Mouse (Mus musculus) liver, adult 2 months (tissue): ENCODE measurements around the gene Dus2. TPM values are rescaled to one million over a fixed set of nuclear protein-coding genes. Genes with fewer than 3 reads are reported as not detected.
A peak's percentile ranks its signal among the peaks of the same experiment; 100 is the strongest.

Source experiments
- DNase-seq: peaks from one replicate; pipeline ENCODE4 v3.0.0-alpha.2; 2011; ENCODE audit warnings: low read depth, low spot score; ENCODE audit errors: extremely low read depth
- H3K27ac ChIP-seq: fragments of 200-500 bp; replicated peaks from 2 replicates; pipeline ENCODE4 v1.5.1; 2012; ENCODE audit warnings: low read depth, mild to moderate bottlenecking, control low read depth, inconsistent platforms, low read length; ENCODE audit not compliant: insufficient read depth
- H3K27me3 ChIP-seq: fragments of 200-500 bp; 2 replicates; pipeline ENCODE4 v1.6.1; 2012; ENCODE audit warnings: mild to moderate bottlenecking, moderate library complexity, low read length, inconsistent platforms; ENCODE audit not compliant: control insufficient read depth, insufficient read depth
- H3K36me3 ChIP-seq: fragments of 200-500 bp; 2 replicates; pipeline ENCODE4 v1.6.1; 2012; ENCODE audit warnings: low read length, inconsistent platforms; ENCODE audit not compliant: control insufficient read depth, insufficient read depth
- H3K4me1 ChIP-seq: fragments of 200-500 bp; 2 replicates; pipeline ENCODE4 v1.6.1; 2011; ENCODE audit warnings: low read length; ENCODE audit not compliant: control insufficient read depth, insufficient read depth
- H3K4me3 ChIP-seq: fragments of 200-500 bp; 2 replicates; pipeline ENCODE4 v1.5.1; 2011; ENCODE audit warnings: low read depth, mild to moderate bottlenecking, control low read depth, low read length, moderate library complexity; ENCODE audit not compliant: insufficient read depth
- H3K79me2 ChIP-seq: fragments of 200-500 bp; 2 replicates; pipeline ENCODE4 v1.6.1; 2012; ENCODE audit warnings: inconsistent platforms, mild to moderate bottlenecking, low read length, moderate library complexity; ENCODE audit not compliant: control insufficient read depth, insufficient read depth
- H3K9ac ChIP-seq: fragments of 200-500 bp; 2 replicates; pipeline ENCODE4 v1.6.1; 2012; ENCODE audit warnings: low read depth, mild to moderate bottlenecking, control low read depth, inconsistent platforms, low read length
- CTCF ChIP-seq: fragments of 200-500 bp; IDR thresholded peaks from 2 replicates; pipeline ENCODE4 v1.5.1; 2011; ENCODE audit warnings: low read depth, low read length, control low read depth
- POLR2A ChIP-seq: fragments of 200-500 bp; IDR thresholded peaks from 2 replicates; pipeline ENCODE4 v1.6.1; 2011; ENCODE audit warnings: low read length, control low read depth; ENCODE audit not compliant: insufficient read depth; ENCODE audit errors: extremely low read depth
- WGBS: fragments of 180-500 bp; shearing (Covaris S2); methylation state at CpG from one replicate; pipeline ENCODE4 v1.1.7; 2018; 5-methylcytosine and 5-hydroxymethylcytosine counted together
- polyA plus RNA-seq: library from polyadenylated mRNA; depleted of rRNA; stranded (reverse); fragments of >200 nt; gene quantifications from 2 replicates; pipeline ENCODE4 v1.2.3, GENCODE M21; 2012
- total RNA-seq: library from RNA; depleted of rRNA; stranded (reverse); fragments of >200 nt; gene quantifications from 2 replicates; pipeline ENCODE4 v1.2.3, GENCODE M21; 2014

Dus2 gene
- total and polyA plus RNA-seq, 2 experiments = 6.8 to 7.1 TPM

DNA sequence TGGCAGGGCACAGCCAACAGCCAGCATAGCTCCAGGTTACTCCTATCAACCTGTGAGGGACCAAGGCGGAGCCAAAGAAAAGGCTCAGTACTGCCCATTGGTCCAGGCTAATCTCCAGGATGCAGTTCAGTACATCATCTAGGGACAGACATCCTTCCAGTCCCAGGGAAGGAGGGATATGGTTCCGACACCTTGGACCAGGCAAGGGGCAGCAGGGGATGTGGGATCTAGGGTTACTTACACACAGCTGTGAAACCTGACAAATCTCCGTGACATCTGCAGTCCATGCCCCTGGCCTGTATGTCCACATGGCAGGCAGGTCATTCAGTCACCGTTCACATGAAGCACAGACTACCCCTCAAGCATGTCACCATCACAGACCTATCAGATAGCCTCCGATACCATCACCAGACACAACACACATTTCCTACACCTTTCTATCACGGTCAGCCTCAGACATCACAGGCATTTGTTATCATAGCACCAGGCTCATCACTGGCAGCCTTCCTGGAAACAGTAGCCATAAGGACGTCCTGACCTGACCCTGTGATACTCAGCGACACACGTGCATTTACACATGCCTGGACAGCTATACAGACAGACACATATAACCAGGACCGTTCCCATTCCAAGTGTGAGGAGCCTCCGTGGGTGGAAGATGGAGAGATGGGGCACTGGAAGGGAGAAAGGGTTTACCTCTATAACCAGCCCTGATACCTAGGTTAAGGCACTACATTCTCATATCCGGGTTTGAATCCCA is 26.5 kb upstream of the Dus2 start:
- Histone ChIP-seq H3K27ac (no peak overlapping the region), H3K79me2 (peaks cover 20% of the 10 kb centered on the region; the same call in 1 of the 2 replicates)
- WGBS = 53% methylated on average over 12 of the region's 12 CpGs

DNA sequence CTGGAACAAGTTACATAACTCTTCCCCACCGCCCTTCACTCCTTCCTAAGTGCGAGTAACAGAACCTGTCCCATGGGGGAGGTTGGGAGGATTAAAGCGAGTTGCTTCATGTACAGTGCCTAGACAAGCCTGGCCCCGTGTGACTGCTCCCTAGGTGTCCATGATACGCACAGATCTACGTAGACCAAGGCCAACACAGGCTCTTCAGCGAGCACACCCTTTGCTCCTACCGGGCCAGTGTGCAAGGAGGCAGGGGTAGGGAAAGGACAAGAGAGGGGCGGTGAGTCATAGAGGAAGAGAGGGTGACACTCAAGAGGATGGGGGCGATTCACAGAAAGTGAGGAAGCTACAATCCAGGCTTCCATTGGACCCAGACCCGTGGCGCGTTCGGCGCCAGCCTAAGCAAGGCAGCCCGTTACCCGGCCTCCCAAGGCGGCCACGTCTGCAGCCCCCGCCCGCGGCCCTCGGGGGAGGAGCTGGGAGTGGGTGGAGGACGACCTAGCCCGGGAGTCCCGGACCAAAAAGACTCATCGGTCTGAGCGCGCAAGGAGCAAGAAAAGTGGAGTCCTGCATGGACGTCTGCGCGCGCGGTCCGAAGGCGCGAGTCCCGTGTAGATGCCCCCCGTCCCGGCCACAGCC is 25.8 kb upstream of the Dus2 start:
- Histone ChIP-seq H3K4me3 (peak overlapping the region; percentile 91), H3K79me2 (peaks cover 20% of the 10 kb centered on the region; the same call in 1 of the 2 replicates), H3K9ac (peak overlapping the region; percentile 94), H3K27me3 (no peaks in the 10 kb centered on the region), H3K27ac (peak overlapping the region; percentile 67), H3K36me3 (no peaks in the 10 kb centered on the region), H3K4me1 (peaks cover 13% of the 10 kb centered on the region)
- TF ChIP-seq CTCF (no peak), POLR2A (no peak)
- WGBS = 3% methylated on average over 40 of the region's 40 CpGs
- DNase-seq = no peak

More for the DNA sequence above, 26.5 kb upstream of the Dus2 start:
- Histone ChIP-seq H3K27me3 (no peaks in the 10 kb centered on the region), H3K9ac (no peak overlapping the region; the same call in 1 of the 2 replicates), H3K36me3 (no peaks in the 10 kb centered on the region), H3K4me3 (peak overlapping the region; percentile 91; the same call in 1 of the 2 replicates), H3K4me1 (peaks cover 13% of the 10 kb centered on the region)
- TF ChIP-seq CTCF (no peak), POLR2A (no peak)
- peak; percentile 31 for DNase-seq

DNA sequence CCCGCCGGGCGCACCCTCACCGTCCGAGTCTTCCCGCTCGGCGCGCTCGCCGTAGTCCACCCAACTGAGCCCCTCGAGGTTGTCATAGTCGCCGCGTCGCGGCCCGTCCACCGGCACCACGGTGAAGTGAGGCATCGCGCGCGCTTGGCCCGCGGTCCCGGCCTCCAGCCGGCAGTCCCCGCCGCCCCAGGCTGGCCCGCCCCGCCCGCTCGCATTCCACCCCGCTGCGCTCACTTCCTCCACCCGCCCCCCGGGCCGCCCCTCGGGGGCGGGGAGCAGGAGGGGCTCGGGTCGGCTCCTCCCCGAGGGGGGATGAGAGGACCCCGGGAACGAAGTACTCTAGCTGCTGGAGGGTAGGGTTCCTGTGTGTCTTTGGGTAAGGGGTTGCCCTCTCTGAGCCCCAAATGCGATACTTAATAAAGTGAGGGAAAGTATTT is 25.2 kb upstream of the Dus2 start, which contains the start of gene Slc12a4:
Slc12a4 (minus strand) TSS at position 193 of the 437 bp plus-strand sequence.
- whole genome bisulfite sequencing = under 1% methylated on average over 46 of the region's 47 CpGs

DNA sequence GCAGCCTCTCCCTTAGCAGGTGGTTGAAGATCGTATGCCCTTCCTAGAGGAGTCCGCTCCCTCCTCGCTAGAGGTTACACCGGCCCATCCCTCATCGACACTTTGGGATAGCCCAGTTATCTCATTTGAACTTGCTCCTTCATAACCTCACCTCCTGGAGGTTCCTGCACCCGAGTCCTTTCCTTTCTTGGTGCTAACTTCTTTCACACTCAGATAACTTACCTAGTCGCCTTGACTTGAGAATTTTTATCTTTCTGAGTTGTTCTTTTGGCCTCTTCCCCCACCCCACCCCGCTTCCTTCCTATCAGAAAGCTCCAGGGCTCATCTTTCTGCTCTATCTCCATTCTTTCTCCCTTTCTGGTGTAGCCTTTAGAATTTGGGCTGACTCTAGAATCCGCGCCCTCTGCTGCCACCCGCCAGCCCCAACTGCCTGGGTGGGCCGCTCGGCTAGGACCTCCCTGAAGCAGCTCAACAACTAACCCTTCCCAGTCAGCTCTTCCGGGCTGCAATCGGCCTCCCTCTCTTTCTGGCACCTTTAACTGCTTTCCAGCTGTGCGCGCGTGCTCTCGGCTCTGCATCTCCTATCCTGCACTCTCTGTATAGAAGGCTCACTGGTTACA is 24.3 kb upstream of the Dus2 start:
- Histone ChIP-seq H3K36me3 (no peaks in the 10 kb centered on the region), H3K9ac (no peak overlapping the region), H3K4me3 (peak overlapping the region; percentile 25), H3K27me3 (no peaks in the 10 kb centered on the region), H3K27ac (no peak overlapping the region), H3K4me1 (peaks cover 13% of the 10 kb centered on the region), H3K79me2 (peaks cover 20% of the 10 kb centered on the region; the same call in 1 of the 2 replicates)
- no peak for DNase-seq
- no peak for TF ChIP-seq CTCF
- TF ChIP-seq POLR2A = no peak
- 45% methylated on average over 19 of the region's 19 CpGs for WGBS

More for the DNA sequence above, 25.2 kb upstream of the Dus2 start, which contains the start of gene Slc12a4:
- peak within 1 kb of the TSS; percentile 94 for H3K9ac ChIP-seq
- H3K27ac ChIP-seq = peak within 1 kb of the TSS; percentile 67
- peak within 1 kb of the TSS; percentile 91 for H3K4me3 ChIP-seq
- H3K4me1 ChIP-seq = peaks cover 13% of the 10 kb centered on the region
- TF ChIP-seq CTCF (no peak), POLR2A (peak; percentile 72; the same call in 1 of the 2 replicates)
- H3K79me2 ChIP-seq = peaks cover 20% of the 10 kb centered on the region; the same call in 1 of the 2 replicates
- no peaks in the 10 kb centered on the region for H3K36me3 ChIP-seq
- no peaks in the 10 kb centered on the region for H3K27me3 ChIP-seq
- DNase-seq = peak; percentile 20

DNA sequence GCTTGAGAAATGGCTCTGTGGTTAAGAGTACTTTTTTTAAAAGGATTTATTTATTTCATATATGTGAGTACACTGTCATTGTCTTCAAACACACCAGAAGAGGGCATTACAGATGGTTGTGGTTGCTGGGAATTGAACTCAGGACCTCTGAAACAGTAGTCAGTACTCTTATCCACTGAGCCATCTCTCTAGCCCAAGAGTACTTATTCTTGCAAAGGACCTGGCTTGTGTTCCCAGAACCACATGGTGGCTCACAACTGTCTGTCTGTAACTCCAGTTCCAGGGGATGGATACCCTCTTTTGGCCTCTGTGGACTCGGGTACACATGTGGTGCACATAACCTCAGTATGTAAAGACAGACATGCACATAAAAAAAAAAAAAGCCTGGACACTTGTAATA is 21.8 kb upstream of the Dus2 start:
- H3K79me2 ChIP-seq = peaks cover 11% of the 10 kb centered on the region; the same call in 1 of the 2 replicates
- no peak for DNase-seq
- H3K4me3 ChIP-seq = no peak overlapping the region
- no peak overlapping the region for H3K27ac ChIP-seq
- peaks cover 12% of the 10 kb centered on the region for H3K4me1 ChIP-seq
- H3K9ac ChIP-seq = no peak overlapping the region
- H3K36me3 ChIP-seq = no peaks in the 10 kb centered on the region
- 90% methylated on average over 1 of the region's 1 CpGs for WGBS
- no peak for TF ChIP-seq POLR2A
- no peak for TF ChIP-seq CTCF
- H3K27me3 ChIP-seq = no peaks in the 10 kb centered on the region
